Mouse (Mus musculus) lung, adult 2 months (tissue): ENCODE results near the gene Bsn. TPM values are rescaled to one million over a fixed set of nuclear protein-coding genes. Genes with fewer than 3 reads are reported as not detected.

Experiments
- DNase-seq: peaks from one replicate; pipeline ENCODE4 v3.0.0; 2022
- H3K4me1 ChIP-seq: fragments of 200-500 bp; 2 replicates; pipeline ENCODE4 v1.6.1; 2011; ENCODE audit warnings: low read length; ENCODE audit not compliant: control insufficient read depth, insufficient read depth
- H3K4me3 ChIP-seq: fragments of 200-500 bp; replicated peaks from 2 replicates; pipeline ENCODE3; 2011; ENCODE audit warnings: low read depth, mild to moderate bottlenecking, control low read depth, low read length; ENCODE audit errors: extremely low read depth
- CTCF ChIP-seq: fragments of 200-500 bp; IDR thresholded peaks from 2 replicates; pipeline ENCODE4 v1.5.1; 2011; ENCODE audit warnings: mild to moderate bottlenecking, low read length, control low read depth; ENCODE audit not compliant: insufficient read depth
- POLR2A ChIP-seq: fragments of 200-500 bp; IDR thresholded peaks from 2 replicates; pipeline ENCODE4 v1.6.1; 2011; ENCODE audit warnings: low read depth, mild to moderate bottlenecking, control low read depth, low read length, borderline replicate concordance; ENCODE audit errors: extremely low read depth
- WGBS: fragments of 180-500 bp; shearing (Covaris S2); methylation state at CpG from one replicate; pipeline ENCODE4 v1.1.7; 2018; 5-methylcytosine and 5-hydroxymethylcytosine counted together
- polyA plus RNA-seq: library from polyadenylated mRNA; depleted of rRNA; stranded (reverse); fragments of >200 nt; gene quantifications from 2 replicates; pipeline ENCODE4 v1.2.3, GENCODE M21; 2012

Gene Bsn
- polyA plus RNA-seq, 1 experiment = 0.95 TPM

- Histone ChIP-seq H3K4me3 (no peak overlapping the region), H3K4me1 (no peaks in the 10 kb centered on the region)
- 78% methylated on average over 5 of the region's 5 CpGs for WGBS
- no peak for DNase-seq
- no peak for TF ChIP-seq CTCF
- no peak for TF ChIP-seq POLR2A
These were observed 58.7 kb downstream of the Bsn start for GRCm38 (mm10) chr9:108131502-108131901.

DNA sequence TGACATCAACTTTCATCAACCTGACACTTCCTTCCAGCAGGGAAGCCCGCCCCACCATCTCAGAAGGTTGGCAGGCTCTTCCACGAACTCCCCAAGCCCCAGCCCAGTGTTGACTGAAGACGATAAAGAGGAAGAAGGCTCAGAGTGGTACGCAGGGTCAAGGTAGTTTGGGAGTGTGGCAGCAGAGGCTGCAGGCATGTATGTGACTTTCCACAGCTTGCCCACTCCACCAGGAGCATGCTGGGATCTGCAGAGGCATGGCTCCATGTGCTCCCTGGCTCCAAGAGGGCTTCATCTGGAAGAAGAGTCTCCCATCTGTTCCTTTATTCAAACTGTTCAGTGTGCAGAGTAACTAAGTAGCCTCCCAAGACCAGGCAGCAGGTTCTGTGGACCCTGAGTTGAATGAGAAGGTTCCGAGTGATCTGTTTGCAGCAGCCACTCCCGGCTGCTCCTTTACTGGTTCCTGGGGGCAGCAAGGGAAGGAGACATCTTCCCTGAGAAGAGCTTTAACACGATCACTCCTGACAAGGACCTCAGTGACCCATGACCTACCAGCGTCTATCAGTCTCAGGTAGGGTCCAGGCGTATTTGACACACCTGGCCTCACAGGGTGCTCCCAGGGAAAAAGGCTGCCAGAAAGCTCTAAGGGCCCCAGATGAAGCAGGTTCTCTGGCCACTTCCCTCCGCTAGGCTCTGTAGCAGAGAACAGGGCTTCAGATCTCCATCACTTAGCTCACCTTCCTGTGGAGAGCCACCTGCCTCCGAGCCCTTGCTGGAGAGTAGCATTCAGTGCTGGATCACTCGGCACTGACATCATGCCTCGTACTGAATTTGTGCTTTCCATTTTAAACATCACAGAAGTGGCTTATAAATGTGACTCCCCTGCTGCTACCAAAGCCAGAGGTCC, 60.9 kb downstream of the Bsn start:
- DNase-seq = no peak
- TF ChIP-seq CTCF (no peak), POLR2A (no peak)
- no peaks in the 10 kb centered on the region for H3K4me1 ChIP-seq
- 67% methylated on average over 13 of the region's 13 CpGs for WGBS
- H3K4me3 ChIP-seq = no peak overlapping the region

DNA sequence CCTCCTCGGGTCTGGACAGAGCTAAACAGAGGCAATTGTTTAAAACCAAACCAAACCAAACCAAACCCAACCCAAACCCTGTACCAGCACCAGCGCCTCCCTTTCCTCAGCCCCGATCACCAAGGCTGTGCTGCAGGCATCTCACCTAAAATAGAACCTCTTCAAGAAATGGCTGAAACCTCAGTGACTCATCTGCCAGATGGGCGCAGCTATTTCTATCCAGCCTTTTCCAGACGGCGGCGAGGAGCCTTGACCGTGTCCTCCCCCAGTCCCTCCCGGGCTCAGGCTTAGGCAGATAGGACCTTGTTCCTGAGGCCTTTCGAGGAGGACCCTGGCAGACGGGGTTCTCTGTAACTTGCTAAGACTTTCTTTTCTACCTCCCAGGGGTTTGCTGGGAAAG, 61.9 kb downstream of the Bsn start:
- Histone ChIP-seq H3K4me1 (no peaks in the 10 kb centered on the region), H3K4me3 (no peak overlapping the region)
- no peak for DNase-seq
- 82% methylated on average over 11 of the region's 11 CpGs for WGBS
- TF ChIP-seq CTCF (no peak), POLR2A (no peak)

DNA sequence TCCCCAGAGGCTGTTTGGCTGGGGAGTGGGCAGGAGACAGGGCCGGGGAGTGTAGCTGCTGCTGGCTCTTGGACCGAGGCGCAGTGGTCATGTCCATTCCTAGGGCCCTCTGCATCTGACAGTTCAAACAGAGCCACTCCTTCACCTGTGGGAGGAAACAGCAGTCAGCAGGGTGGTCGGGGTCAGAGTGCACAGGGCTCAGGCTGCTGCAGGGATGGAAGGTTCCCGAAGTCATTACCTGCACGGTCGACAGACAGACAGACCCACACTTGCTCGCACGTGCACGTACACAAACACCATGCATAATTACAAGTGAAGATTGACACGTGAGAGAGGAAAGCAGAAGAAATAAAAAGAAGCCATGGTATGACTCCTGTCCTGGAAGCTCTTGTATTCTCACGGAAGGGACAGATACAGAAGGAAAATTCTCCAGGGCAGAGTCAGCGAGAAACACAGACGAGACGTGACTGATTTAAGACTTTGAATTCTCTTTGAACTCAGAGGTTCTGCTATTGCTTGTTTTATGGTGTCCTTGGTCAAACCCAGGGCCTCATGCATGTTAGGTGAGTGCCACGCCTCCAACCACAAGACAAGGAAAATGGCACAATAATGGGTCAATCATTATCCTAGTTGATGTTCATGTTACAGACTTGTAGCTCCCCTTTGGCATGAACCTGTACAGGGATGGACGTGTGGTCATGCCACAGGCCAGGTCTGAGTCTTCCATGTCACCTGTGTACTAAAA, 63.6 kb downstream of the Bsn start:
- no peak for DNase-seq
- H3K4me1 ChIP-seq = no peaks in the 10 kb centered on the region
- WGBS = 77% methylated on average over 17 of the region's 17 CpGs
- no peak overlapping the region for H3K4me3 ChIP-seq
- no peak for TF ChIP-seq POLR2A

DNA sequence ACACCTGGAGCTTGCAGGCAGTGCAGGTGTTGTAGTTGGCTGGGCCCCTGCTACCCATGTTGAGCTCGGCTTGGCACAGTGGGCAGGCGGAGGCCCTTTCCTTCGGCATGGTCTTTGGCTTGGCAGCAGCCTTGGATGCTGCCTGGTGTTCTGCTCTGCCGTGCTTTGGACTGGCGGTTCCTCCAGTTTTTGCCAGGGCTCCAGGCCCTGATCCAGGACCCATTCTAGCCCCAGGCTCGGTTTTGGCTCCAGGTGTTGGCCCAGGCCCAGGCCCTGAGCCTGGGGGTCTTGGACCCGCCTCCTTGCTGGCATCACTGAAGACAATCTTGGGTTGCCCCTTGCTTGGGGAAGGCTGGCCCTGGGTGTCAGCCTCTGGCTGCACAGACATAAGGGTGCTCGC, 64.5 kb downstream of the Bsn start:
- TF ChIP-seq POLR2A (no peak), CTCF (no peak)
- 92% methylated on average over 8 of the region's 8 CpGs for WGBS
- Histone ChIP-seq H3K4me3 (no peak overlapping the region), H3K4me1 (no peaks in the 10 kb centered on the region)
- no peak for DNase-seq

GRCm38 (mm10) chr9:108123916-108124315, 66.3 kb downstream of the Bsn start:
- TF ChIP-seq POLR2A = no peak
- no peak for TF ChIP-seq CTCF
- WGBS = 78% methylated on average over 4 of the region's 4 CpGs
- no peak overlapping the region for H3K4me3 ChIP-seq
- no peak for DNase-seq
- peaks cover 4% of the 10 kb centered on the region for H3K4me1 ChIP-seq

GRCm38 (mm10) chr9:108121170-108121969, 68.8 kb downstream of the Bsn start:
- no peak for TF ChIP-seq POLR2A
- no peak for TF ChIP-seq CTCF
- Histone ChIP-seq H3K4me1 (peaks cover 4% of the 10 kb centered on the region), H3K4me3 (no peak overlapping the region)
- DNase-seq = no peak
- 85% methylated on average over 10 of the region's 10 CpGs for WGBS

- WGBS = 79% methylated on average over 8 of the region's 8 CpGs
- no peak for DNase-seq
These were observed 69.5 kb downstream of the Bsn start for GRCm38 (mm10) chr9:108120671-108121070.

GRCm38 (mm10) chr9:108119891-108120411, 70.2 kb downstream of the Bsn start:
- peak; percentile 22 for DNase-seq
- TF ChIP-seq CTCF = no peak
- TF ChIP-seq POLR2A = no peak
- 25% methylated on average over 11 of the region's 11 CpGs for WGBS
- H3K4me3 ChIP-seq = no peak overlapping the region
- H3K4me1 ChIP-seq = peaks cover 4% of the 10 kb centered on the region

More at GRCm38 (mm10) chr9:108120671-108121070, 69.5 kb downstream of the Bsn start:
- TF ChIP-seq CTCF = no peak
- TF ChIP-seq POLR2A = no peak
- Histone ChIP-seq H3K4me3 (no peak overlapping the region), H3K4me1 (peaks cover 4% of the 10 kb centered on the region)

GRCm38 (mm10) chr9:108117143-108117542, 73.0 kb downstream of the Bsn start:
- no peak for DNase-seq
- no peak for TF ChIP-seq CTCF
- TF ChIP-seq POLR2A = no peak
- peaks cover 4% of the 10 kb centered on the region for H3K4me1 ChIP-seq
- H3K4me3 ChIP-seq = no peak overlapping the region
- 79% methylated on average over 4 of the region's 4 CpGs for WGBS
